Mouse (Mus musculus) lung, embryonic 14.5 days (tissue): ENCODE data around the gene Ptges. TPM values are rescaled to one million over a fixed set of nuclear protein-coding genes. Genes with fewer than 3 reads are reported as not detected.
"Not testable (repeated sequence)": the region's sequence is repeated elsewhere in the genome, so short reads cannot be mapped to it uniquely, and the experiment has no call there.

Source experiments
- ATAC-seq: fragments of 200-750 bp; cut with Nextera tagmentation; 2 replicates; pipeline ENCODE4 v1.8.0; 2017; ENCODE audit warnings: mild to moderate bottlenecking, moderate TSS enrichment, moderate library complexity; ENCODE audit not compliant: insufficient read depth
- DNase-seq: peaks from one replicate; pipeline ENCODE4 v3.0.0-alpha.2; 2015
- H3K27ac ChIP-seq: fragments of 300-500 bp; sonication (generic); 2 replicates; pipeline ENCODE4 v1.5.1; 2014; ENCODE audit warnings: low read depth, mild to moderate bottlenecking, moderate library complexity
- H3K27me3 ChIP-seq: fragments of 300-500 bp; sonication (generic); 2 replicates; pipeline ENCODE4 v1.6.1; 2014; ENCODE audit warnings: low read length, control low read depth; ENCODE audit not compliant: insufficient read depth
- H3K36me3 ChIP-seq: fragments of 300-500 bp; sonication (generic); 2 replicates; pipeline ENCODE4 v1.6.1; 2014; ENCODE audit warnings: control low read depth; ENCODE audit not compliant: insufficient read depth
- H3K4me1 ChIP-seq: fragments of 300-500 bp; sonication (generic); 2 replicates; pipeline ENCODE4 v1.6.1; 2014; ENCODE audit warnings: antibody characterized with exemption, control low read depth; ENCODE audit not compliant: insufficient read depth
- H3K4me2 ChIP-seq: fragments of 300-500 bp; sonication (generic); 2 replicates; pipeline ENCODE4 v1.6.1; 2014; ENCODE audit warnings: mild to moderate bottlenecking
- H3K4me3 ChIP-seq: fragments of 300-500 bp; sonication (generic); 2 replicates; pipeline ENCODE4 v1.5.1; 2014; ENCODE audit warnings: low read depth, low read length
- H3K9ac ChIP-seq: fragments of 300-500 bp; sonication (generic); 2 replicates; pipeline ENCODE4 v1.6.1; 2014
- H3K9me3 ChIP-seq: fragments of 300-500 bp; sonication (generic); 2 replicates; pipeline ENCODE4 v1.6.1; 2016; ENCODE audit warnings: low read depth, low read length, control low read depth
- CTCF ChIP-seq: IDR thresholded peaks from 2 replicates; pipeline ENCODE4 v1.5.1; 2016; ENCODE audit warnings: antibody characterized with exemption, low read depth
- WGBS: fragments of 180-500 bp; shearing (Covaris S2); extraction: QIAGEN DNeasy Blood & Tissue Kit; methylation state at CpG from one replicate; pipeline ENCODE4 v1.1.7; 2014; 5-methylcytosine and 5-hydroxymethylcytosine counted together
- polyA plus RNA-seq: library from polyadenylated mRNA; unstranded; fragments of >200 nt; fragmentation: Nextera tagmentation; extraction: Ambion mirVana; gene quantifications from 2 replicates; pipeline ENCODE4 v1.2.1, GENCODE M21; 2014

The Ptges gene
- polyA plus RNA-seq, 1 experiment from 2014 or later, result 18.4 TPM

DNA sequence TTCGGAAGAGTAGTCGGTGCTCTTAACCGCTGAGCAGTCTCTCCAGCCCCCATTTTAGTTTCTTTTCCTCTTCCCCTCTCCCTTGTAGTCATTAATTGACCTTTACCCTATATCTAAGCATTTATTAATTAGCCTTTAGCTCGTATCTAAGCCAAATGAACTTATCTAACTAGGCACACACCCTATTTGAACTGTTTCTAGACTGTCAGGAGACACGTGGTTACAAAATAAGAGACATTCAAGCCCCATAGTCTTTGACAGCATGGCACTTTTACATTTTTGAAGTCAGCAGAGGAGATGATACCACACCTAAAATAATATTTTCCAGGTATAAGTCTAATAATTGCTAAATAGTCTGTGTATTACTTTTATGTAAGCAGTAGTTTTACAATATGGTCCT, 11.9 kb upstream of the Ptges start:
- 84% methylated on average over 5 of the region's 5 CpGs for WGBS

GRCm38 (mm10) chr2:30938574-30938991, 8.9 kb upstream of the Ptges start:
- Histone ChIP-seq H3K9me3 (no peaks in the 10 kb centered on the region), H3K4me2 (no peak overlapping the region), H3K9ac (no peak overlapping the region), H3K36me3 (no peaks in the 10 kb centered on the region), H3K27ac (no peak overlapping the region), H3K4me3 (no peak overlapping the region), H3K4me1 (no peaks in the 10 kb centered on the region), H3K27me3 (no peaks in the 10 kb centered on the region)
- DNase-seq, result no peak
- WGBS, result 36% methylated on average over 4 of the region's 4 CpGs
- no peak for TF ChIP-seq CTCF
- no peak for ATAC-seq

More for the DNA sequence above, 11.9 kb upstream of the Ptges start:
- TF ChIP-seq CTCF, result no peak
- H3K4me3 ChIP-seq, result no peak overlapping the region
- H3K27ac ChIP-seq, result no peak overlapping the region
- no peak overlapping the region for H3K9ac ChIP-seq
- DNase-seq (no peak), ATAC-seq (no peak)
- H3K4me1 ChIP-seq, result no peaks in the 10 kb centered on the region
- no peak overlapping the region for H3K4me2 ChIP-seq
- no peaks in the 10 kb centered on the region for H3K36me3 ChIP-seq
- no peaks in the 10 kb centered on the region for H3K9me3 ChIP-seq
- H3K27me3 ChIP-seq, result no peaks in the 10 kb centered on the region

DNA sequence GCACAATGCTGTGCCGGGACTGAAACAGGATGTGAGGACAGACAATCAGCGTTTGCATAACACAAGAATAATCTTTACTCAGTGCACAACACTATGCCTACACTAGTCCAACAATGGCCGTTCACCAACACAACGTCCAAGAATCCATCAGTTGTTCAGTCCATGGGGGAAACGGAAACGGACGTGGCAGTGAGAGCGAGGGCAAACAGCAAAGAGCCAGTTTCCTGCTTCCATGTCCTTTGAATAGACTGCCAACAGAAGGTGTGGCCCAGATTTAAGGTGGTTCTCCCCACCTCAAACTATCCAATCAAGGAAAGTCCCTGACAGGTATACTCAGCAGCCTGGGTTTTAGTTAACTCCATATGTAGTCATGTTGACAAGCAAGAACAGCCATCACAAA, 8.1 kb upstream of the Ptges start:
- Histone ChIP-seq H3K36me3 (no peaks in the 10 kb centered on the region), H3K27me3 (no peaks in the 10 kb centered on the region), H3K9me3 (no peaks in the 10 kb centered on the region), H3K27ac (no peak overlapping the region), H3K4me2 (no peak overlapping the region), H3K4me1 (no peaks in the 10 kb centered on the region), H3K9ac (no peak overlapping the region), H3K4me3 (no peak overlapping the region)
- DNase-seq (peak; percentile 28), ATAC-seq (no peak)
- no peak for TF ChIP-seq CTCF
- WGBS, result 58% methylated on average over 8 of the region's 8 CpGs

- no peaks in the 10 kb centered on the region for H3K36me3 ChIP-seq
- WGBS, result 79% methylated on average over 3 of the region's 3 CpGs
- H3K4me1 ChIP-seq, result no peaks in the 10 kb centered on the region
- no peak overlapping the region for H3K9ac ChIP-seq
- H3K27me3 ChIP-seq, result no peaks in the 10 kb centered on the region
- no peak overlapping the region for H3K27ac ChIP-seq
- no peak overlapping the region for H3K4me2 ChIP-seq
- H3K4me3 ChIP-seq, result no peak overlapping the region
- TF ChIP-seq CTCF, result no peak
- no peak for ATAC-seq
- DNase-seq, result no peak
- H3K9me3 ChIP-seq, result no peaks in the 10 kb centered on the region
These were observed 7.1 kb upstream of the Ptges start for GRCm38 (mm10) chr2:30936808-30937207.

- Histone ChIP-seq H3K4me2 (no peak overlapping the region), H3K27me3 (no peaks in the 10 kb centered on the region), H3K9ac (no peak overlapping the region), H3K4me1 (peaks cover 7% of the 10 kb centered on the region; the same call in 1 of the 2 replicates), H3K36me3 (no peaks in the 10 kb centered on the region), H3K27ac (no peak overlapping the region), H3K9me3 (no peaks in the 10 kb centered on the region), H3K4me3 (no peak overlapping the region)
- ATAC-seq, result no peak
- peak; percentile 92 for DNase-seq
- 19% methylated on average over 7 of the region's 7 CpGs for WGBS
- peak; percentile 95 for TF ChIP-seq CTCF
These were observed 4.3 kb upstream of the Ptges start for GRCm38 (mm10) chr2:30933917-30934450.

DNA sequence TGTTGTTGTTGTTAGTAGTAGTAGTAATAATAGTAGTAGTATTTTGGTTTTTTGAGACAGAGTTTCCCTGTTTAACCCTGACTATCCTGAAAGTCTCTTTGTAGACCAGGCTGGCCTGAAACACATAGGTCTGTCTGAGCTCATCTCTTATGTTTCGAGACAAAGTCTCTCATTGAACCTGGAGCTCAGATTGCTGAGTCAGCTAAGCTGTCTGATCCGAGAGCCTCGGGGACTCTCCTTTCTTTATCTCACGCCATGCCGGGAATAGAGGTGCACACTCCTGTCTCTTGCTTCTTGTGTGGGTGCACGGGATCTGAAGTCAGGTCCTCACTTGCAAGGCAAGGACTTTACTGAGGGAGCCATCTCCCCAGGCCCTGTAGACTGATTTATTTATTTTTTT, 3.4 kb upstream of the Ptges start:
- TF ChIP-seq CTCF, result no peak
- no peak overlapping the region for H3K4me2 ChIP-seq
- peaks cover 9% of the 10 kb centered on the region for H3K4me1 ChIP-seq
- ATAC-seq (no peak), DNase-seq (no peak)
- H3K36me3 ChIP-seq, result no peaks in the 10 kb centered on the region
- no peaks in the 10 kb centered on the region for H3K27me3 ChIP-seq
- WGBS, result 59% methylated on average over 6 of the region's 6 CpGs
- H3K9ac ChIP-seq, result no peak overlapping the region
- H3K27ac ChIP-seq, result no peak overlapping the region
- no peak overlapping the region for H3K4me3 ChIP-seq
- H3K9me3 ChIP-seq, result no peaks in the 10 kb centered on the region

DNA sequence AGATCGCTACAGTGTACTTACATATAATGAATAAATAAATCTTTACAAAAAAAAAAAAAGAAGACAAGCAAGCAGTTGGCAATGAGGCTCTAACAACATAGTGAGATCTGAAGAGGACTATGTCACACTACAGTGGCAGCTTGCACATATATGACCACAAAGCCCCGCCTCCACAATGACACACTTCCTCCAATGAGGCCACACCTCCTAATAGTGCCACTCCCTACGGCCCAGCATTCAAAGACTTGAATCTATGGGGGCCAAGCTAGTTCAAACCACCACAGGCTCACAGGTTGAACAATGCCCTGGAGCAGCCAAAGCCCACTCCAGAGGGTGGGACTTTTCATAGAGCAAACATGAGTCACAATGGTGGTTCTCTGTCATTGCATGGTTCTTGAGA, 2.3 kb upstream of the Ptges start:
- no peak for TF ChIP-seq CTCF
- peaks cover 15% of the 10 kb centered on the region for H3K4me1 ChIP-seq
- H3K36me3 ChIP-seq, result no peaks in the 10 kb centered on the region
- no peak overlapping the region for H3K4me3 ChIP-seq
- H3K9ac ChIP-seq, result no peak overlapping the region
- H3K4me2 ChIP-seq, result no peak overlapping the region
- 72% methylated on average over 3 of the region's 3 CpGs for WGBS
- no peaks in the 10 kb centered on the region for H3K27me3 ChIP-seq
- H3K9me3 ChIP-seq, result no peaks in the 10 kb centered on the region
- no peak for DNase-seq
- ATAC-seq, result no peak
- H3K27ac ChIP-seq, result no peak overlapping the region

DNA sequence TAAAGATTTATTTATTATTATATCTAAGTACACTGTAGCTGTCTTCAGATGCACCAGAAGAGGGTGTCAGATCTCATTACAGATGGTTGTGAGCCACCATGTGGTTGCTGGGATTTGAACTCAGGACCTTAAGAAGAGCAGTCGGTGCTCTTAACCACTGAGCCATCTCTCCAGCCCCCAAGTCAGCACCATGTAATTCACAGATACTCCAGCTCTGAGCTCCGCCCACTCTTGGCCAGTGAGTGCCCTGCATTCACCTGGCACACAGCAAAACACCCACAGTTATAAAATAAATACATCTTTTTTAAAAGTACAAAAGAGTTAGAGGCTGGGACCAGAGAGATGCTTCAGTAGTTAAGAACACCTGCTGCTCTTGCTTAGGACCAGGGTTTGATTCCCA, 1.2 kb upstream of the Ptges start:
- ATAC-seq, H3K9ac ChIP-seq, DNase-seq, H3K27ac ChIP-seq, H3K9me3 ChIP-seq, H3K27me3 ChIP-seq, H3K4me3 ChIP-seq, H3K4me2 ChIP-seq, H3K36me3 ChIP-seq: not testable (repeated sequence)
- 80% methylated on average over 2 of the region's 2 CpGs for WGBS
- H3K4me1 ChIP-seq, result peaks cover 21% of the 10 kb centered on the region
